ENCODE assay signal across 13 mouse cellular contexts in the genomic region with DNA sequence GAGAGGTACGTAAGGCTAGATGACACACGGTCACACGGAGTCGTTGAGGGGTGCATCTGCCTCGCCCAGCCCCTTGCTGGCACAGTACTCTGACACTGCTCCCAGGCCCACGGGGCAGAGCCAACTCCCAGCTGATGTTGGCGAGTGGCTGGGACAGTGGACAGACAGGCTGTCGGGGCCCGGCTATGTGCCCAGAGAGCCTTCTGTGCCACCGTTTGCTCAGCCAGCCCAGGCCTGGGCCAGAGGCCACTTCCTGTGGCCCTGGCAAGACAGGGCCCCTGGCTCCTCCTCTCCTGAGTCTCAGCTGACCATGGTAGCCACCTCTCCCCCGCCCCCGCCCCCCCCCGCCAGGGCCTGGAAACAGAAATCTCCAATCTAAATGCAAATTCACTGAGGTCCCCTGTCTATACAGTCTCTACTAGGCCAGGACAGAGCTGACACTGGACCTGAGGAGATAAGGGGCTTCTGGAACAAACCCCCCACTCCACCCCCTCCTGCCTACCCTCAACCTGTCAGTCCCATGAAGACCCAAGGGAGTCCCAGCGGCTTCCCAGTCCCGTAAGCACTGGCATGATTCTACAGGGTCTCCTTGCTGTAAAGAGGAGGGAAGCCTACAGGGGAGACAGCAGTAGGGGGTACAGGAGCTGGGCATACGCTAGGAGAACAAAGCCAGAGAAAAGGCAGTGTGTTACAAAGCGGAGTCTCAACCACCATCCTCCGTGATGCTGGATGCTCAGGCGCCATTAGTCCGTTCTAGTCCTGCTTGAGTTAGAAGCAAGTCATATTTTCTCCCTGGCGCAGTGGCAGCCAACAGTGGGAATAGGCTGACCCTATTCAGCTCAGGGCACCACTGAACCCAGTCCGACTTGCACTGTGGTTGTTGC. TPM values are rescaled to one million over a fixed set of nuclear protein-coding genes. Genes with fewer than 3 reads are reported as not detected.
DNase-seq lines count a peak whose midpoint lies in the region; ATAC-seq lines count a peak whose summit lies in the region.
"Had no signal": no experiment of that assay in that cellular context is flagged by ENCODE, and none has a peak within 500 bp of the region (broad histone marks: within the 10 kb centered on the region; RNA-seq: fewer than 3 reads in every experiment).

No protein-coding gene starts in this region.

- WGBS in limb, embryonic 13.5 days, result 71% methylated on average over 22 of the region's 22 CpGs
- WGBS in limb, embryonic 10.5 days, result 72% methylated on average over 22 of the region's 22 CpGs
- WGBS in hindbrain, embryonic 13.5 days, result 50% methylated on average over 22 of the region's 22 CpGs

- ATAC-seq in limb, embryonic 13.5 days (ENCODE audit: low FRiP score, low read depth), result 0 out of 2 replicates have a peak, but pooled peaks have one; percentile 32
- ATAC-seq in hindbrain, embryonic 13.5 days (ENCODE audit: low FRiP score), result peak; percentile 69
- ATAC-seq in erythroid progenitor cell, adult 5-6 weeks (replicated peaks; ENCODE audit: low FRiP score, poor library complexity, severe bottlenecking), result no peak
- ATAC-seq in granulocyte monocyte progenitor cell, adult 5-6 weeks (replicated peaks; ENCODE audit: poor library complexity, severe bottlenecking), result no peak

- no peak for DNase-seq in limb, embryonic 10.5 days (ENCODE audit: low spot score)
- peak; percentile 73 for DNase-seq in cerebellum, adult 8-10 months
- DNase-seq in skeletal muscle tissue, adult 2 months (ENCODE audit: low read depth, low spot score), result peak; percentile 8
- DNase-seq: kidney, postnatal 14 days; liver had no signal

- H3K36me3 ChIP-seq in limb, embryonic 13.5 days, result no peaks in the 10 kb centered on the region
- H3K36me3 ChIP-seq in limb, embryonic 10.5 days, result no peaks in the 10 kb centered on the region
- H3K36me3 ChIP-seq in hindbrain, embryonic 13.5 days, result no peaks in the 10 kb centered on the region
- H3K36me3 ChIP-seq: embryonic facial prominence, embryonic 15.5 days; G1E; heart, embryonic 13.5 days had no signal

- no peaks in the 10 kb centered on the region for H3K4me1 ChIP-seq in limb, embryonic 13.5 days
- peaks cover 14% of the 10 kb centered on the region for H3K4me1 ChIP-seq in limb, embryonic 10.5 days
- peaks cover 23% of the 10 kb centered on the region for H3K4me1 ChIP-seq in hindbrain, embryonic 13.5 days (replicated peaks)
- H3K4me1 ChIP-seq: embryonic facial prominence, embryonic 15.5 days; heart, embryonic 13.5 days had no signal

- no peak overlapping the region for H3K27ac ChIP-seq in limb, embryonic 13.5 days
- no peak overlapping the region for H3K27ac ChIP-seq in limb, embryonic 10.5 days
- H3K27ac ChIP-seq in hindbrain, embryonic 13.5 days, result peak overlapping the region; percentile 73
- H3K27ac ChIP-seq: embryonic facial prominence, embryonic 15.5 days; heart, embryonic 13.5 days had no signal

- no peak overlapping the region for H3K4me2 ChIP-seq in limb, embryonic 13.5 days (replicated peaks)
- no peak overlapping the region for H3K4me2 ChIP-seq in hindbrain, embryonic 13.5 days
- H3K4me2 ChIP-seq: embryonic facial prominence, embryonic 15.5 days; heart, embryonic 13.5 days had no signal

- H3K4me3 ChIP-seq in limb, embryonic 13.5 days, result no peak overlapping the region
- no peak overlapping the region for H3K4me3 ChIP-seq in limb, embryonic 10.5 days
- no peak overlapping the region for H3K4me3 ChIP-seq in hindbrain, embryonic 13.5 days
- H3K4me3 ChIP-seq: embryonic facial prominence, embryonic 15.5 days; heart, embryonic 13.5 days had no signal

- no peak overlapping the region for H3K9ac ChIP-seq in limb, embryonic 13.5 days
- 0 out of 2 replicates have a peak overlapping the region, but pooled peaks have one; percentile 20 for H3K9ac ChIP-seq in hindbrain, embryonic 13.5 days
- H3K9ac ChIP-seq: embryonic facial prominence, embryonic 15.5 days; heart, embryonic 13.5 days had no signal

- peaks cover 58% of the 10 kb centered on the region for H3K27me3 ChIP-seq in limb, embryonic 13.5 days
- H3K27me3 ChIP-seq in limb, embryonic 10.5 days (ENCODE audit: low read depth, poor library complexity, severe bottlenecking), result peaks cover 62% of the 10 kb centered on the region
- peaks cover 4% of the 10 kb centered on the region for H3K27me3 ChIP-seq in hindbrain, embryonic 13.5 days

- no peaks in the 10 kb centered on the region for H3K9me3 ChIP-seq in limb, embryonic 13.5 days
- no peaks in the 10 kb centered on the region for H3K9me3 ChIP-seq in limb, embryonic 10.5 days (replicated peaks)
- no peaks in the 10 kb centered on the region for H3K9me3 ChIP-seq in hindbrain, embryonic 13.5 days
- H3K9me3 ChIP-seq: embryonic facial prominence, embryonic 15.5 days; G1E; heart, embryonic 13.5 days had no signal

RNA-seq across cellular contexts. Expression of gene Scrt2, which starts 24.7 kb away (rescaled TPM):
- polyA plus RNA-seq in limb, embryonic 13.5 days (2015; fragmentation: Nextera tagmentation; extraction: Ambion mirVana), result not detected in 2 replicates
- polyA plus RNA-seq in limb, embryonic 10.5 days (2016; fragmentation: Nextera tagmentation; extraction: Ambion mirVana), result not detected in 2 replicates
- 24.0 and 27.8 TPM in 2 replicates for polyA plus RNA-seq in hindbrain, embryonic 13.5 days (2015; fragmentation: Nextera tagmentation; extraction: Ambion mirVana)
- total RNA-seq in erythroid progenitor cell, adult 5-6 weeks (2015; ENCODE audit: low replicate concordance), result not detected in 2 replicates
- not detected in 2 replicates for total RNA-seq in erythroid progenitor cell, adult 5-6 weeks (2017; ENCODE audit: low replicate concordance)
- not detected in 2 replicates for total RNA-seq in granulocyte monocyte progenitor cell, adult 5-6 weeks (2014; fragmentation: Nextera tagmentation)
- not detected in 2 replicates for total RNA-seq in granulocyte monocyte progenitor cell, adult 5-6 weeks (2017)
- polyA plus RNA-seq: G1E; heart, embryonic 13.5 days; thymus, postnatal 0 days had no signal

RNA-seq across cellular contexts. Expression of gene Srxn1, which starts 48.7 kb away (rescaled TPM):
- 9.4 and 10.5 TPM in 2 replicates for polyA plus RNA-seq in limb, embryonic 13.5 days (2015; fragmentation: Nextera tagmentation; extraction: Ambion mirVana)
- polyA plus RNA-seq in limb, embryonic 10.5 days (2016; fragmentation: Nextera tagmentation; extraction: Ambion mirVana), result 8.0 and 9.6 TPM in 2 replicates
- 16.1 and 16.8 TPM in 2 replicates for polyA plus RNA-seq in hindbrain, embryonic 13.5 days (2015; fragmentation: Nextera tagmentation; extraction: Ambion mirVana)
- 10.1 and 16.3 TPM in 2 replicates for total RNA-seq in erythroid progenitor cell, adult 5-6 weeks (2015; ENCODE audit: low replicate concordance)
- total RNA-seq in erythroid progenitor cell, adult 5-6 weeks (2017; ENCODE audit: low replicate concordance), result 11.5 and 35.3 TPM in 2 replicates
- total RNA-seq in granulocyte monocyte progenitor cell, adult 5-6 weeks (2014; fragmentation: Nextera tagmentation), result 0.47 and 5.5 TPM in 2 replicates
- 1.3 and 2.0 TPM in 2 replicates for total RNA-seq in granulocyte monocyte progenitor cell, adult 5-6 weeks (2017)

Comparison
In these comparisons a context has a peak if more than half of its experiments do, and no peak if none do; other contexts are left out.
1. ATAC-seq: peak in limb, embryonic 13.5 days (single experiment) and hindbrain, embryonic 13.5 days (single experiment); none in erythroid progenitor cell, adult 5-6 weeks (single experiment) and granulocyte monocyte progenitor cell, adult 5-6 weeks (single experiment).
2. RNA of gene Scrt2, which starts 24.7 kb away (polyA plus RNA-seq): 24.0 to 27.8 TPM in hindbrain, embryonic 13.5 days; not detected in limb, embryonic 13.5 days and not detected in limb, embryonic 10.5 days; every median in the first group is over 10 times any median in the second.